Mouse (Mus musculus): ENCODE measurements around the gene Kifc5b.
"Not testable (repeated sequence)": the region's sequence is repeated elsewhere in the genome, so short reads cannot be mapped to it uniquely, and the experiment has no call there.

The Kifc5b gene

DNA sequence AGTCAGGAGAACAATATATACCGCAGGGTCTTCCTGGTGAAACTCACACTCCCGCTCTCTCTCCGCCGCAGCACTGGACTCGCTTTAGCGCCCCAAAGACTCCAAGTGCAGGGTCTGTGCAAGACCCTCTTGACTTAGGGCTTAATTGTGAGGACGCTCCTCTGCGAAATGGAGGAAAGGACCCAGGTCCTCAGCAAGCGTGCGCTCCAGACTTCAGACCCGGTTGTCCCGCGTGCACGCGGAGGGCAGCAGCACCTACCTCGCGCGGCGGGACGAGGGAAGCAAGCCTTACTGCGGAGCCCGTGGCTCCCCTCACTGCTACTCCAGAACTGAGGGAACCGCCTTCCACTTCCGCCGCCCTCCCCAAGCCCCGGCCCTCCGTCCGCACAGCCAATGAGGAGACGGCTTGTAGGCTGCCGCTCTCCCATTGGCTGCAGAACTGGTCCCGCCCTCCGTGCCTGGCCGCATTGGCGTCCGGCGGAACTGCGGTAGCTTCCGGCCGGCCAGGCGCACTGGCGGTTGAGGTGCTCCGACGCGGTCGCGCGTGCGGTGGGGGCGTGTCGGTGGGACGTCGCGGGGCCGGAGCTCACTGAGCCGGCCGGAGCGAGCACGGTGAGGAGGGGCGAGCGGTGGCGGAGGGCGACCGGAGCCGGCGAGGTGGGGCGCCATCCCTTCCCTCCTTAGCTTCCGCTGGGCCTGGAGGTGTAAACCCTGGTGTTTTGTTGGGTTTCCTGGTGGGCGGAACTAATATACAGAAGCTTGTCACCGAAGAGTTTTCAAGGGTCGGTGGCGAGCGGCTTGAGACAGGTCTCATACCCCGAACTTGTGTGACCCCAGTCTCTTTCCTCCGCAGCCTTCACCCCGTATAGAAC is 56.0 kb downstream of the Kifc5b start, which contains the start of gene Zbtb9:
Gene Zbtb9 (plus strand): TSS at position 465 of the 872 bp plus-strand sequence.
- DNase-seq = peak; percentile 96 to 98

GRCm38 (mm10) chr17:26974547-26974946 is 57.7 kb downstream of the Kifc5b start:
- DNase-seq = no peak

- no peak for DNase-seq
Observed at GRCm38 (mm10) chr17:26975415-26975814, 58.5 kb downstream of the Kifc5b start.

GRCm38 (mm10) chr17:26977354-26977753 is 60.5 kb downstream of the Kifc5b start:
- DNase-seq = not testable (repeated sequence)

- DNase-seq = no peak
Observed at GRCm38 (mm10) chr17:26979426-26979825, 62.5 kb downstream of the Kifc5b start.

- DNase-seq = no peak
Observed at GRCm38 (mm10) chr17:26981050-26981449, 64.2 kb downstream of the Kifc5b start.
